11 mouse cellular contexts compared by ENCODE assay signal in the genomic region with DNA sequence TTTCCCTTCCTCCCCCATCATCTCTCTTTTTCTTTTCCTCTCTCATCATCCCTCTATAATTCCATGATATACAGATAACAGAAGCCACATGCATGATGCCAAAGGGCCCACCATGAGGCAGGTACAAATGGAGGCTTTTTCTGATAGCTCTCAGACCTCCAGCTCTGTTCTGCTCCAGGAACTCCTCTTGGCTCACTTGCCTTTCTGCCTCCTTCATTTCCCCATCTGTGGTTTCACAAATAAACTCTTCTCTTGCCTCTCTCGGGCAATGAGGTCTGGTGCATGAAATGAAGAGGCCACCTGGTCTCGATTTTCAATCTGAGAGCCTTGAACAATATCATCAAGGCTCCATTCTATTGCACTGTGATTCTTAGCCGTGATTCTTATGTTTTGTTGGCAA.
"Had no signal": no experiment of that assay in that cellular context is flagged by ENCODE, and none has a peak within 500 bp of the region (broad histone marks: within the 10 kb centered on the region; RNA-seq: fewer than 3 reads in every experiment).

No protein-coding gene starts in this region.

- H3K36me3 ChIP-seq: limb, embryonic 10.5 days; liver, embryonic 15.5 days; midbrain, embryonic 13.5 days had no signal

- H3K27ac ChIP-seq: kidney, postnatal 0 days; limb, embryonic 10.5 days; liver, embryonic 15.5 days; macrophage; midbrain, embryonic 13.5 days had no signal

- H3K27me3 ChIP-seq: liver, embryonic 15.5 days; midbrain, embryonic 13.5 days had no signal

- H3K4me3 ChIP-seq: limb, embryonic 10.5 days; liver, embryonic 15.5 days; midbrain, embryonic 13.5 days had no signal

- H3K4me1 ChIP-seq: limb, embryonic 10.5 days; liver, embryonic 15.5 days; midbrain, embryonic 13.5 days had no signal

- DNase-seq: kidney, postnatal 4 days; lung, embryonic 14.5 days; lung, postnatal 10 days; right cerebral cortex, postnatal 14 days; thymus, adult 18-20 months; thymus, postnatal 14 days had no signal
